In the genomic region with DNA sequence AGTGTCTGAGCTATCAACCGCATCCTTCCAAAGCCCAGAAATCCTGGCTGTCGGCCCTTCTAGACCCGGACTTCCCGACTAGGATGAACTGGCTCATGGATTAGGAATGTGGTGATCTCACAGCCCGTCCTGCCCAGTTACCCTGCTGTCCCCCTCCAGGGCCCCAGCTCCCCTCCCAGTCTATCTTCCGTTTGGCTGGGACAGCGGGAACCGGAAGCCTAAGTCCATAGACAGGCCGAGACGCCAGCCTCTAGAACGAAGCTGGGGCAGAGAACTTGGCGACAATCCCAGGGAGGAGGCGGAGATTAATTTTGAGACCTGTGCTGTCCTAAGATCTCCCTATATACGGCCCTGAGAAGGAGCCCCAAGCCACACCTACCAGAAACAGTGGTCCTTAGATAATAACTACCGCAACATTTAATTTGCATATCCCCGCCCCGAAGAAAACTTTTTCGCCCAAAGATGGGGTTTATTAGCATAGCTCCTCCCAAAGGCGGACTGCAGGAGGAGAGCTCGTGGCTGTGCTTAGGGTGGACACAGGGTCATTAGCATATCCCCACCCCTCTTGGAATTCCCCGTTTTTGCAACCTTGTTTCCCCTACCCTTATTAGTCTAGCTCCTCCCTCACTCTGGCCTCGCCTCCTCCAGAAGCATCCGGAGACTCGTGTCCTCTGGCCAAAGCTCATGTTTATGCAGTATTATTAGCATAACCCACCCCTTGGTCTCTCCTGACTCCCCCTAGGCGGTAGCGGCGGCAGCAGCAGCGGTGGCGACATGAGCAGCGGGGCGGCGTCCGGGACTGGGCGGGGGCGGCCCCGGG, we compare ENCODE assay signal across 8 mouse cellular contexts. TPM values are rescaled to one million over a fixed set of nuclear protein-coding genes. Genes with fewer than 3 reads are reported as not detected.
A peak's percentile ranks its signal among the peaks of the same experiment; 100 is the strongest.
DNase-seq lines count a peak whose midpoint lies in the region; ATAC-seq and TF ChIP-seq lines count a peak whose summit lies in the region.

Gene Rras (plus strand): TSS at position 720 of the 820 bp plus-strand sequence.

- peak within 1 kb of the TSS; percentile 65 for H3K4me2 ChIP-seq in forebrain, embryonic 14.5 days (ENCODE audit: low read length)
- H3K4me2 ChIP-seq in neural tube, embryonic 15.5 days: peak within 1 kb of the TSS; percentile 86

- no peak for TF ChIP-seq CTCF in ES-Bruce4 (IDR thresholded peaks at IDR 0.05; ENCODE audit: low read depth, low read length)

- peak within 1 kb of the TSS; percentile 28; the same call in 1 of the 2 replicates for H3K27ac ChIP-seq in ES-Bruce4 (ENCODE audit: insufficient read depth, low read length)
- peak within 1 kb of the TSS; percentile 85 for H3K27ac ChIP-seq in forebrain, embryonic 14.5 days (ENCODE audit: low read depth, low read length)
- peak within 1 kb of the TSS; percentile 84 for H3K27ac ChIP-seq in neural tube, embryonic 15.5 days (replicated peaks)

- intact Hi-C loops in heart, postnatal 14 days (cut with DNase I): loop anchor here (2.0 kb wide), 1 partner anchor 35 kb away; the partner anchor contains the start of gene Prr12

- no peaks in the 10 kb centered on the region for H3K9me3 ChIP-seq in ES-Bruce4 (replicated peaks; ENCODE audit: control insufficient read depth, insufficient read depth, low read length, poor library complexity, severe bottlenecking)
- no peaks in the 10 kb centered on the region for H3K9me3 ChIP-seq in forebrain, embryonic 14.5 days (replicated peaks; ENCODE audit: control insufficient read depth, low read length)
- H3K9me3 ChIP-seq in neural tube, embryonic 15.5 days (replicated peaks): no peaks in the 10 kb centered on the region

- DNase-seq in forebrain, embryonic 14.5 days (ENCODE audit: low spot score): peak; percentile 96
- DNase-seq in heart, postnatal 14 days: peak; percentile 91 to 92
- DNase-seq in layer of hippocampus, adult 11-12 months (ENCODE audit: low spot score): peak; percentile 91
- peak; percentile 98 to 99 for DNase-seq in lung, adult 18-20 months
- DNase-seq in testis, postnatal 14 days (ENCODE audit: low spot score): peak; percentile 96

- no peaks in the 10 kb centered on the region for H3K27me3 ChIP-seq in ES-Bruce4 (ENCODE audit: control insufficient read depth, insufficient read depth, low read length, poor library complexity, severe bottlenecking)
- H3K27me3 ChIP-seq in forebrain, embryonic 14.5 days (replicated peaks; ENCODE audit: control insufficient read depth, insufficient read depth, low read length): no peaks in the 10 kb centered on the region
- H3K27me3 ChIP-seq in neural tube, embryonic 15.5 days (replicated peaks): peaks cover 5% of the 10 kb centered on the region; the same call in 1 of the 2 replicates

- TF ChIP-seq POLR2A in ES-Bruce4 (IDR thresholded peaks at IDR 0.05; ENCODE audit: insufficient read depth, low read length): no peak

- no peaks in the 10 kb centered on the region for H3K4me1 ChIP-seq in ES-Bruce4 (ENCODE audit: control insufficient read depth, insufficient read depth, low read length)
- peaks cover 14% of the 10 kb centered on the region for H3K4me1 ChIP-seq in forebrain, embryonic 14.5 days (ENCODE audit: control insufficient read depth, insufficient read depth, low read length)
- H3K4me1 ChIP-seq in neural tube, embryonic 15.5 days: peaks cover 50% of the 10 kb centered on the region

- peak; percentile 63 for ATAC-seq in cerebellum, adult (ENCODE audit: insufficient number of reproducible peaks, low FRiP score, low TSS enrichment)
- ATAC-seq in forebrain, embryonic 14.5 days: peak; percentile 76
- ATAC-seq in neural tube, embryonic 15.5 days (ENCODE audit: low FRiP score): peak; percentile 72

- peaks cover 5% of the 10 kb centered on the region; the same call in 1 of the 2 replicates for H3K36me3 ChIP-seq in ES-Bruce4 (ENCODE audit: control insufficient read depth, insufficient read depth, low read length, poor library complexity, severe bottlenecking)
- H3K36me3 ChIP-seq in forebrain, embryonic 14.5 days (ENCODE audit: control insufficient read depth, insufficient read depth, low read length): peaks cover 15% of the 10 kb centered on the region
- peaks cover 15% of the 10 kb centered on the region for H3K36me3 ChIP-seq in neural tube, embryonic 15.5 days

- peak within 1 kb of the TSS; percentile 96 for H3K9ac ChIP-seq in ES-Bruce4 (ENCODE audit: low read depth, poor library complexity, severe bottlenecking)
- H3K9ac ChIP-seq in forebrain, embryonic 14.5 days (ENCODE audit: low read length): peak within 1 kb of the TSS; percentile 54
- H3K9ac ChIP-seq in neural tube, embryonic 15.5 days (replicated peaks): peak within 1 kb of the TSS; percentile 45

- H3K4me3 ChIP-seq in ES-Bruce4 (ENCODE audit: low read depth, low read length): peak within 1 kb of the TSS; percentile 84
- H3K4me3 ChIP-seq in forebrain, embryonic 14.5 days (ENCODE audit: low read depth, low read length): peak within 1 kb of the TSS; percentile 95
- H3K4me3 ChIP-seq in neural tube, embryonic 15.5 days (replicated peaks): peak within 1 kb of the TSS; percentile 91

- no peak for TF ChIP-seq EP300 in ES-Bruce4 (IDR thresholded peaks at IDR 0.05; ENCODE audit: insufficient read depth, low read depth, low read length)

- under 1% methylated on average over 36 of the region's 36 CpGs for WGBS in forebrain, embryonic 14.5 days
- under 1% methylated on average over 36 of the region's 36 CpGs for WGBS in neural tube, embryonic 15.5 days

RNA-seq across cellular contexts. Expression of gene Rras, which starts in this region (rescaled TPM):
- polyA plus RNA-seq in ES-Bruce4 (2011; ENCODE audit: insufficient read depth, insufficient read length, low read depth, missing spikeins): 72.4 and 80.4 TPM in 2 replicates
- 11.4 and 14.7 TPM in 2 replicates for polyA plus RNA-seq in forebrain, embryonic 14.5 days (2014; fragmentation: Nextera tagmentation; extraction: Ambion mirVana)
- 10 to 100 TPM; 60.7 to 62.8 TPM for total RNA-seq in heart, postnatal 14 days (2021)
- polyA plus RNA-seq in neural tube, embryonic 15.5 days (2015; fragmentation: Nextera tagmentation; extraction: Ambion mirVana): 14.2 and 24.2 TPM in 2 replicates

Comparison
In these comparisons a context has a peak if more than half of its experiments do, and no peak if none do; other contexts are left out.
1. Peak in every context shown above with its lines: DNase-seq, ATAC-seq, H3K4me3 ChIP-seq and H3K27ac ChIP-seq.
2. H3K27ac ChIP-seq: peak in every context shown above with its lines; median percentile 85 in forebrain, embryonic 14.5 days; 84 in neural tube, embryonic 15.5 days; 28 in ES-Bruce4.
3. H3K9ac ChIP-seq: peak in every context shown above with its lines; median percentile 96 in ES-Bruce4; 54 in forebrain, embryonic 14.5 days; 45 in neural tube, embryonic 15.5 days.